In the genomic region with DNA sequence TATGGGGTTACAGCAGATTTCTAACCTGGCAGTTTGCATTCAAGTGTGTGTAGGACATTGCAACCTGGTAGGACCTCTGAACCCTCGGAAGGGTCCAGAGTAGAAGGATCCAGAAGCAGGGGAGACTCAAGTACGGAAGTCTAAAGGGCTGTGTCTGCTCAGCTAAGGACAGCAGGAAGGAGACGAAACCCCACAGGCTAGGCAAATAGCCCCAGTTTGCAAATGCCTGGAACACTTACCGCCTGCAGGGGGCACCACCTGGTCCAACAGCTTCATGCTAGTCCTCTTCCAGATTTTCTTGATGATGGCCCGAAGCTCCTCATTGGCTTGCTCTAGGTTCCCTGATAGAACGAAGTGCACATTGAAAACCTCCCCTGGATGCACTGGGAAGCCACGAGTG, we compare ENCODE assay signal across 11 mouse cellular contexts. TPM values are rescaled to one million over a fixed set of nuclear protein-coding genes. Genes with fewer than 3 reads are reported as not detected.
A peak's percentile ranks its signal among the peaks of the same experiment; 100 is the strongest.
DNase-seq lines count a peak whose midpoint lies in the region; TF ChIP-seq lines count a peak whose summit lies in the region.
"Had no signal": no experiment of that assay in that cellular context is flagged by ENCODE, and none has a peak within 500 bp of the region (broad histone marks: within the 10 kb centered on the region; RNA-seq: fewer than 3 reads in every experiment).

No protein-coding gene starts in this region.

- no peak for TF ChIP-seq POLR2A in kidney, adult 2 months (IDR thresholded peaks at IDR 0.05; ENCODE audit: low read depth, low read length)
- TF ChIP-seq POLR2A in small intestine, adult 2 months (IDR thresholded peaks at IDR 0.05; ENCODE audit: low read depth, low read length) = no peak

- no peak overlapping the region for H3K27ac ChIP-seq in kidney, adult 2 months (ENCODE audit: insufficient read depth, low read depth, low read length)
- no peak overlapping the region for H3K27ac ChIP-seq in small intestine, adult 2 months (ENCODE audit: insufficient read depth, low read depth, low read length)
- H3K27ac ChIP-seq: intestine, embryonic 15.5 days; limb, embryonic 15.5 days; midbrain, embryonic 12.5 days had no signal

- H3K27me3 ChIP-seq in kidney, adult 2 months (replicated peaks; ENCODE audit: control insufficient read depth, insufficient read depth, low read length) = no peaks in the 10 kb centered on the region
- H3K27me3 ChIP-seq in small intestine, adult 2 months (ENCODE audit: control insufficient read depth, insufficient read depth, low read length) = no peaks in the 10 kb centered on the region
- H3K27me3 ChIP-seq: intestine, embryonic 15.5 days; limb, embryonic 15.5 days; midbrain, embryonic 12.5 days had no signal

- H3K4me1 ChIP-seq in kidney, adult 2 months (ENCODE audit: control insufficient read depth, insufficient read depth, low read length) = no peaks in the 10 kb centered on the region
- H3K4me1 ChIP-seq in small intestine, adult 2 months (ENCODE audit: control insufficient read depth, insufficient read depth, insufficient read length, low read length) = no peaks in the 10 kb centered on the region
- H3K4me1 ChIP-seq: intestine, embryonic 15.5 days; limb, embryonic 15.5 days; midbrain, embryonic 12.5 days had no signal

- no peaks in the 10 kb centered on the region for H3K36me3 ChIP-seq in kidney, adult 2 months (ENCODE audit: control insufficient read depth, insufficient read depth, low read length)
- H3K36me3 ChIP-seq in small intestine, adult 2 months (ENCODE audit: control insufficient read depth, insufficient read depth, low read length) = no peaks in the 10 kb centered on the region
- H3K36me3 ChIP-seq: intestine, embryonic 15.5 days; midbrain, embryonic 12.5 days had no signal

- TF ChIP-seq CTCF in kidney, adult 2 months (conservative IDR thresholded peaks at IDR 0.05; ENCODE audit: insufficient read depth, insufficient read length, low read depth, low read length) = 0 out of 2 replicates have a peak, but pooled peaks have one; percentile 6
- TF ChIP-seq CTCF in small intestine, adult 2 months (IDR thresholded peaks at IDR 0.05; ENCODE audit: extremely low read depth, insufficient read length, insufficient replicate concordance, low read depth, low read length) = 0 out of 2 replicates have a peak, but pooled peaks have one; percentile 14

- DNase-seq in kidney, adult 2 months = no peak
- DNase-seq in kidney, postnatal 25 days = no peak
- DNase-seq in thymus, postnatal 14 days = peak; percentile 8
- DNase-seq in thymus, postnatal 36 days = no peak
- peak; percentile 44 for DNase-seq in brain, adult 2 months (ENCODE audit: low read depth, low spot score)
- DNase-seq in layer of hippocampus, adult 9-10 months (ENCODE audit: low spot score) = no peak
- no peak for DNase-seq in gastrocnemius, postnatal 36 days

- H3K4me3 ChIP-seq in kidney, adult 2 months (ENCODE audit: insufficient read depth, low read depth, low read length) = no peak overlapping the region
- H3K4me3 ChIP-seq in small intestine, adult 2 months (ENCODE audit: low read depth, low read length) = no peak overlapping the region
- H3K4me3 ChIP-seq: intestine, embryonic 15.5 days; limb, embryonic 15.5 days; midbrain, embryonic 12.5 days had no signal

- intact Hi-C loops in gastrocnemius, postnatal 36 days (cut with DNase I) = no loop called here

- WGBS in kidney, adult 2 months = 73% methylated on average over 7 of the region's 7 CpGs
- WGBS in small intestine, adult 2 months = 65% methylated on average over 7 of the region's 7 CpGs

RNA-seq across cellular contexts. Expression of a gene that starts 43.9 kb away (rescaled TPM):
- 1.0 TPM in 2 replicates for polyA plus RNA-seq in kidney, adult 2 months (2012; rRNA removed)
- 0.42 and 0.58 TPM in 2 replicates for polyA plus RNA-seq in small intestine, adult 2 months (2012; rRNA removed)
- total RNA-seq in gastrocnemius, postnatal 36 days (2021) = 1 to 10 TPM; 1.7 to 1.9 TPM

Comparison
In these comparisons a context has a peak if more than half of its experiments do, and no peak if none do; other contexts are left out.
1. DNase-seq: peak in thymus, postnatal 14 days (single experiment) and brain, adult 2 months (single experiment); none in kidney, adult 2 months (single experiment), kidney, postnatal 25 days (0 of 2), thymus, postnatal 36 days (0 of 2), layer of hippocampus, adult 9-10 months (single experiment) and gastrocnemius, postnatal 36 days (0 of 2).